Mouse (Mus musculus): ENCODE results near the gene Fryl.

The Fryl gene

GRCm38 (mm10) chr5:73192870-73193576 lies 63.4 kb downstream of the Fryl start:
- no peak for DNase-seq

GRCm38 (mm10) chr5:73191765-73192164 lies 64.7 kb downstream of the Fryl start:
- DNase-seq = no peak

GRCm38 (mm10) chr5:73190164-73190563 lies 66.3 kb downstream of the Fryl start:
- no peak for DNase-seq

- DNase-seq = no peak
Observed at GRCm38 (mm10) chr5:73189443-73190160, 66.8 kb downstream of the Fryl start.

- no peak for DNase-seq
Observed at GRCm38 (mm10) chr5:73188576-73188975, 67.8 kb downstream of the Fryl start.

GRCm38 (mm10) chr5:73188164-73188563 lies 68.3 kb downstream of the Fryl start:
- no peak for DNase-seq

- DNase-seq = peak in 1 of 2 experiments; percentile 5
Observed at GRCm38 (mm10) chr5:73186912-73187311, 69.5 kb downstream of the Fryl start.

GRCm38 (mm10) chr5:73185424-73185823 lies 71.0 kb downstream of the Fryl start:
- DNase-seq = no peak

GRCm38 (mm10) chr5:73182701-73183447 lies 73.5 kb downstream of the Fryl start:
- DNase-seq = no peak

GRCm38 (mm10) chr5:73182191-73182590 lies 74.2 kb downstream of the Fryl start:
- no peak for DNase-seq

GRCm38 (mm10) chr5:73176294-73176693 lies 80.1 kb downstream of the Fryl start:
- DNase-seq = no peak

GRCm38 (mm10) chr5:73175377-73176147 lies 80.9 kb downstream of the Fryl start:
- no peak for DNase-seq

GRCm38 (mm10) chr5:73171876-73172480 lies 84.4 kb downstream of the Fryl start:
- DNase-seq = no peak

GRCm38 (mm10) chr5:73171203-73171602 lies 85.2 kb downstream of the Fryl start:
- peak; percentile 61 to 72 for DNase-seq

GRCm38 (mm10) chr5:73168769-73169272 lies 87.6 kb downstream of the Fryl start:
- peak; percentile 64 to 82 for DNase-seq

- peak; percentile 61 to 80 for DNase-seq
Observed at GRCm38 (mm10) chr5:73167976-73168768, 88.2 kb downstream of the Fryl start.

GRCm38 (mm10) chr5:73163970-73164369 lies 92.4 kb downstream of the Fryl start:
- no peak for DNase-seq

- DNase-seq = no peak
Observed at GRCm38 (mm10) chr5:73162492-73162891, 93.9 kb downstream of the Fryl start.

GRCm38 (mm10) chr5:73160440-73160839 lies 96.0 kb downstream of the Fryl start:
- no peak for DNase-seq

GRCm38 (mm10) chr5:73157502-73157901 lies 98.9 kb downstream of the Fryl start:
- DNase-seq = no peak

- no peak for DNase-seq
Observed at GRCm38 (mm10) chr5:73157009-73157408, 99.4 kb downstream of the Fryl start.
